Mouse (Mus musculus) bone marrow macrophage, adult 2 months (primary cell): ENCODE measurements around the gene Ripk1.

Source experiments
- CTCF ChIP-seq: IDR thresholded peaks from 2 replicates; pipeline ENCODE4 v1.5.1; 2012; ENCODE audit warnings: low read depth, mild to moderate bottlenecking, low read length, moderate library complexity
- POLR2A ChIP-seq: IDR thresholded peaks from 2 replicates; pipeline ENCODE4 v1.6.1; 2012; ENCODE audit warnings: mild to moderate bottlenecking, low read depth, low read length, borderline replicate concordance

- TF ChIP-seq CTCF (no peak), POLR2A (no peak)
Observed at GRCm38 (mm10) chr13:34062466-34062865, 60.3 kb downstream of the Ripk1 start.
